Mouse (Mus musculus) kidney, embryonic 14.5 days (tissue): ENCODE data around the gene Rprd1b. TPM values are rescaled to one million over a fixed set of nuclear protein-coding genes. Genes with fewer than 3 reads are reported as not detected.

Experiments used
- ATAC-seq: fragments of 200-750 bp; cut with Nextera tagmentation; 2 replicates; pipeline ENCODE4 v1.8.0; 2017; ENCODE audit warnings: moderate number of reproducible peaks, mild to moderate bottlenecking, moderate TSS enrichment, moderate library complexity; ENCODE audit not compliant: low FRiP score, low TSS enrichment
- H3K27ac ChIP-seq: fragments of 300-500 bp; sonication (generic); 2 replicates; pipeline ENCODE4 v1.5.1; 2014; ENCODE audit warnings: low read depth, mild to moderate bottlenecking, low read length, moderate library complexity, mixed read lengths
- H3K27me3 ChIP-seq: fragments of 300-500 bp; sonication (generic); 2 replicates; pipeline ENCODE4 v1.6.1; 2014; ENCODE audit warnings: mild to moderate bottlenecking, low read length; ENCODE audit not compliant: control insufficient read depth, insufficient read depth
- H3K36me3 ChIP-seq: fragments of 300-500 bp; sonication (generic); 2 replicates; pipeline ENCODE4 v1.6.1; 2014; ENCODE audit warnings: low read length, mixed read lengths; ENCODE audit not compliant: control insufficient read depth, insufficient read depth
- H3K4me1 ChIP-seq: fragments of 300-500 bp; sonication (generic); 2 replicates; pipeline ENCODE4 v1.6.1; 2014; ENCODE audit warnings: low read length, mixed read lengths; ENCODE audit not compliant: control insufficient read depth, insufficient read depth
- H3K4me2 ChIP-seq: fragments of 300-500 bp; sonication (generic); replicated peaks from 2 replicates; pipeline ENCODE4 v1.6.1; 2014; ENCODE audit warnings: low read depth, mild to moderate bottlenecking, low read length
- H3K4me3 ChIP-seq: fragments of 300-500 bp; sonication (generic); 2 replicates; pipeline ENCODE4 v1.5.1; 2014; ENCODE audit warnings: mild to moderate bottlenecking, low read length
- H3K9ac ChIP-seq: fragments of 300-500 bp; sonication (generic); 2 replicates; pipeline ENCODE4 v1.6.1; 2014; ENCODE audit warnings: low read depth, mild to moderate bottlenecking, low read length, moderate library complexity
- H3K9me3 ChIP-seq: fragments of 300-500 bp; sonication (generic); 2 replicates; pipeline ENCODE4 v1.6.1; 2016; ENCODE audit warnings: low read length; ENCODE audit not compliant: control insufficient read depth
- WGBS: fragments of 180-500 bp; shearing (Covaris S2); extraction: QIAGEN DNeasy Blood & Tissue Kit; methylation state at CpG from one replicate; pipeline ENCODE4 v1.1.7; 2014; 5-methylcytosine and 5-hydroxymethylcytosine counted together
- polyA plus RNA-seq: library from polyadenylated mRNA; unstranded; fragments of >200 nt; fragmentation: Nextera tagmentation; extraction: Ambion mirVana; gene quantifications from 2 replicates; pipeline ENCODE4 v1.2.1, GENCODE M21; 2014

Rprd1b gene
- polyA plus RNA-seq, 1 experiment from 2014 or later = 53.3 TPM

DNA sequence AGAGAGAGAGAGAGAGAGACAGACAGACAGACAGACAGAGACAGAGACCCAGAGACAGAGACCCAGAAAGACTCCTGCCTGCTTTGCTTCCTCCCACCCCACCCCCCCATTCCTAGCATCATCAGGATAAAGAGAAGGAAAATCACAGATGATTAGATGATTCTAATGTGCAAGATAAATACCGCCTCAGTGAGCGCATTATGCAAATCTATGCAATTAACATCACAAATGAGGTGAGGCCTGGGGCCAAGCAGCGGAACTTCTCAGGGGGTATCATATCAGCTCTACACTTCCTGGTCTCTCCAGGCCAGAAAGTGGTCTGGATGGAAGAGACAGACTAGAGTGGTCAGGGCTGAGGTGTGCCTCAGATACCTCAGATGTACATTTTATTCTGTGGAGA is 149.3 kb downstream of the Rprd1b start:
- 79% methylated on average over 3 of the region's 3 CpGs for WGBS
- no peak overlapping the region for H3K4me2 ChIP-seq
- no peaks in the 10 kb centered on the region for H3K9me3 ChIP-seq
- H3K27ac ChIP-seq = no peak overlapping the region
- H3K9ac ChIP-seq = no peak overlapping the region
- no peaks in the 10 kb centered on the region for H3K36me3 ChIP-seq
- no peak overlapping the region for H3K4me3 ChIP-seq
- H3K27me3 ChIP-seq = no peaks in the 10 kb centered on the region
- ATAC-seq = no peak
- peaks cover 19% of the 10 kb centered on the region; the same call in 1 of the 2 replicates for H3K4me1 ChIP-seq

DNA sequence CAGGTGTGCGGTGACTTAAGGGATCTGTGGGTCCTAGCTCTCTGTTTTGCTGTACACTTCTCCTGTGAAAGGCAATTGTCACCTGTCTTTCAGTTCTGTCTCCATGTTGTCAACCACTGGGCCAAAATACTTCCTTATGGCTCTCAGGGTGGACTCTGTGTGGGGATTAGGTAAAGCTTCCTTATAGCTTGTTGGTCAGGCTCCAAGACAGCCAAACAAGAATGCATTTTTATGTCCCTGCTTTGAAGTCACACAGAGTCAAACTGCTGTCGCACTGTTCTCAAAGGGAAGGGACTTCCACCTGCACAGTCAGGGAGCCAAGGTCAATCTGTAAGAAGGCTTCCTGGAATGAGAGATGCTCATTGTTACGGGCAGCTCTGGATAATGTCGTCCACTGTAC is 149.8 kb downstream of the Rprd1b start:
- no peaks in the 10 kb centered on the region for H3K9me3 ChIP-seq
- H3K9ac ChIP-seq = no peak overlapping the region
- H3K4me1 ChIP-seq = peaks cover 19% of the 10 kb centered on the region; the same call in 1 of the 2 replicates
- no peak overlapping the region for H3K4me3 ChIP-seq
- 65% methylated on average over 4 of the region's 4 CpGs for WGBS
- H3K36me3 ChIP-seq = no peaks in the 10 kb centered on the region
- H3K27ac ChIP-seq = 0 out of 2 replicates have a peak overlapping the region, but pooled peaks have one; percentile 71
- no peaks in the 10 kb centered on the region for H3K27me3 ChIP-seq
- H3K4me2 ChIP-seq = no peak overlapping the region
- no peak for ATAC-seq

DNA sequence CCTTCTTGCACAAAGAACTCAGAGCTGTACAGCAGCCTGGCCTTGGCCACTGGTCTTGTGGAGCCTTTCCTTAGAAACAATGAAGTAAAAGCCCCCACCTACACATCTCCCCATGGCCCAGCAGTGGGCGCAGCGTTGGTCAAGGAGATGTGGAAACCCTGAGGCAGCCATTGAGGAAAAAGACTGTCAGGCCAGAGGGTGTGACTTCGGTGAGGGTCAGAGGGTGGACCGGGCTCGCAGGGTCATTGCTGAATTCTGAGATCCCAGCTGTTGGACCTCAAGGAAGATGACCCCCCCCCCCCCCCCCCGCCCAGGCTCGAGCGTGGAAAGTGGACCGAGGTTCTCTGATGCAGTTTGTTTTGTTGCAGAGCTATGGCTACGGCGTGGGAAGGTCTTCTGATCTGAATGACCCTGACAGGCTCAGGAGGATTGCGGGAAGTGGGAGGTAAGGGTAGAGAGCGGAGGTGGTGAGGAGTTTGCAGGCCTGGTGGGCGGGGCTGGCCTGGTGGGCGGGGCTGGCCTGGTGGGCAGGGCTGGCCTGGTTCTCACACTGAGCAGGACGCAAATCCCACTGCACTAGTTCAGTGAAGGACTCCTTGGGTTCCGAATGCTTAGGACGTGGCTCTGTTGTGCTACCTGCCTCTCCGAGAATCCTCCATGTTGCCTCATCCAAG is 150.5 kb downstream of the Rprd1b start:
- H3K27me3 ChIP-seq = no peaks in the 10 kb centered on the region
- H3K4me2 ChIP-seq = peak overlapping the region; percentile 56
- peak overlapping the region; percentile 40; the same call in 1 of the 2 replicates for H3K9ac ChIP-seq
- peak overlapping the region; percentile 71; the same call in 1 of the 2 replicates for H3K27ac ChIP-seq
- peak overlapping the region; percentile 34 for H3K4me3 ChIP-seq
- H3K9me3 ChIP-seq = no peaks in the 10 kb centered on the region
- 5% methylated on average over 19 of the region's 19 CpGs for WGBS
- H3K4me1 ChIP-seq = peaks cover 19% of the 10 kb centered on the region; the same call in 1 of the 2 replicates
- H3K36me3 ChIP-seq = no peaks in the 10 kb centered on the region
- peak; percentile 92 for ATAC-seq

DNA sequence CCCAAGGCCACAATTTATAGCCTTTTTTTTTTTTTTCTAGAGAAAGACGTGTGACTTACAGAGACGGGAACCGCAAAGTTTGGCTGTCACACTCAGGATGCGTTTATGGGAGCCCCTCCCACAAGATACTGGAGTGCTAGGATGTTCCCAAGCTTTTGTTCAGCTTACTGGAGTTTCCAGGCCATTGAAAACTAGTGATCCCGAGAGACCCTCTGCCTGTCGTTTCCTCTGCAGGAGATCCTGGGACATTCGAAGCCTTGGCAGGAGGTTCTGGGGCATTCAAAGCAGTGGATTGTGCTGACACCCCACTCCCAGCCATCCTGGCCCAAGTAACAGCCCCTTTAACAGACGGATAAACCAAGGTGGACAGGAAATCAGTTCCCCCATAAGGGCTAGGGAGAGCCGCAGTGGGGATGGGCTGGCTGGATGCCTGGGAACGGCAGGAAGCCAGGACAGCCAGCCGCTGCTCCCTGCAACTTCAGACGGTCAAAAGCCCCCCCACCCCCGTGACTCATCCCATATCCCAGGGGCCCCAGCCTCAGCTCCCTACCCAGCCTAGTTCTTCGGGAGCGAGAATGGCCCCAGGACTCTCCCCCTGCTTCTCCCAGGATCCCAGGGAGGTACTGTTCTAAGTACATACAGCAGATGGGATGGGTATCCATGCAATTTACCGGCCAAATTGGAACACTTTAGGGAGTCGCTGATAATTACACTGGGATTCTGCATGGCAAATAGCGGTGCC is 151.2 kb downstream of the Rprd1b start:
- no peaks in the 10 kb centered on the region for H3K9me3 ChIP-seq
- peaks cover 17% of the 10 kb centered on the region; the same call in 1 of the 2 replicates for H3K4me1 ChIP-seq
- H3K4me3 ChIP-seq = peak overlapping the region; percentile 34
- H3K36me3 ChIP-seq = no peaks in the 10 kb centered on the region
- H3K4me2 ChIP-seq = peak overlapping the region; percentile 56
- peak overlapping the region; percentile 40; the same call in 1 of the 2 replicates for H3K9ac ChIP-seq
- no peaks in the 10 kb centered on the region for H3K27me3 ChIP-seq
- ATAC-seq = peak; percentile 54
- H3K27ac ChIP-seq = peak overlapping the region; percentile 71; the same call in 1 of the 2 replicates
- WGBS = 12% methylated on average over 18 of the region's 18 CpGs

DNA sequence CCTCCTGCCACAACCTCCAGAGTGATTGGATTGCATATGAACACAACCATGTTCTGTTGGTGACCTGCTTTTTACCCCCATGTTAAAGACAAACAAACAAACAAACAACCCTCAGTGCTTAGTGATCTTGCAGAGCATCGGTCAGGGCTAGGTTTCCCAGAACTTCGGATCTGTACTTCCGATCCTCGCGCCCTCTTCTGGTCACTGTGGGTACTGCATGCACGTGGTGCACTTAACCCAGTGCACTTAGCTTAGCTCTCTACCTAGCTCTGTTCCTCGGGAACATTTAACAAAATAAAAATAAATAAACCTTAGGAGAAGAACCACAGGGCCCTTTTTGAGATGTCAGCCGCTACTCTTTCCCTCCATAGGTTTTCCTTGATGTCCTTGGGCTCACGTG is 152.5 kb downstream of the Rprd1b start:
- H3K9ac ChIP-seq = no peak overlapping the region
- no peak overlapping the region for H3K4me2 ChIP-seq
- H3K4me3 ChIP-seq = no peak overlapping the region
- no peaks in the 10 kb centered on the region for H3K36me3 ChIP-seq
- no peaks in the 10 kb centered on the region for H3K27me3 ChIP-seq
- H3K4me1 ChIP-seq = peaks cover 17% of the 10 kb centered on the region; the same call in 1 of the 2 replicates
- H3K9me3 ChIP-seq = no peaks in the 10 kb centered on the region
- ATAC-seq = no peak
- WGBS = 52% methylated on average over 9 of the region's 9 CpGs
- H3K27ac ChIP-seq = no peak overlapping the region

Other genes with a start within 250 kb of the Rprd1b start
- 0.26 and 0.43 TPM in 2 replicates for gene Vstm2l, start 113.8 kb upstream of the Rprd1b start, polyA plus RNA-seq
- 10.6 and 26.6 TPM in 2 replicates for gene Tti1, start 64 bp upstream of the Rprd1b start, polyA plus RNA-seq
- 15.3 and 17.3 TPM in 2 replicates for gene Tgm2, start 117.9 kb downstream of the Rprd1b start, polyA plus RNA-seq
- 3.7 and 5.2 TPM in 2 replicates for gene D630003M21Rik, start 200.7 kb downstream of the Rprd1b start, polyA plus RNA-seq
- 0.19 TPM in 1 of 2 replicates, not detected in the other for gene Bpi, start 229.6 kb downstream of the Rprd1b start, polyA plus RNA-seq